Mouse (Mus musculus) forebrain, embryonic 12.5 days (tissue): ENCODE results near the gene Yes1. TPM values are rescaled to one million over a fixed set of nuclear protein-coding genes. Genes with fewer than 3 reads are reported as not detected.
A peak's percentile ranks its signal among the peaks of the same experiment; 100 is the strongest.

Source experiments
- ATAC-seq: fragments of 200-750 bp; cut with Nextera tagmentation; 2 replicates; pipeline ENCODE4 v1.8.0; 2017; ENCODE audit warnings: moderate TSS enrichment; ENCODE audit not compliant: low FRiP score
- H3K27ac ChIP-seq: fragments of 300-500 bp; sonication (generic); 2 replicates; pipeline ENCODE4 v1.5.1; 2016; ENCODE audit warnings: mild to moderate bottlenecking
- H3K27me3 ChIP-seq: fragments of 300-500 bp; sonication (generic); 2 replicates; pipeline ENCODE4 v1.6.1; 2016; ENCODE audit warnings: mild to moderate bottlenecking
- H3K36me3 ChIP-seq: fragments of 300-500 bp; sonication (generic); replicated peaks from 2 replicates; pipeline ENCODE4 v1.6.1; 2016; ENCODE audit warnings: mild to moderate bottlenecking
- H3K4me1 ChIP-seq: fragments of 300-500 bp; sonication (generic); 2 replicates; pipeline ENCODE4 v1.6.1; 2016
- H3K4me2 ChIP-seq: fragments of 300-500 bp; sonication (generic); 2 replicates; pipeline ENCODE4 v1.6.1; 2016; ENCODE audit warnings: mild to moderate bottlenecking, moderate library complexity
- H3K4me3 ChIP-seq: fragments of 300-500 bp; sonication (generic); replicated peaks from 2 replicates; pipeline ENCODE4 v1.5.1; 2016; ENCODE audit warnings: mild to moderate bottlenecking
- H3K9ac ChIP-seq: fragments of 300-500 bp; sonication (generic); 2 replicates; pipeline ENCODE4 v1.6.1; 2016; ENCODE audit warnings: mild to moderate bottlenecking
- H3K9me3 ChIP-seq: fragments of 300-500 bp; sonication (generic); 2 replicates; pipeline ENCODE4 v1.6.1; 2016
- WGBS: fragments of 180-500 bp; shearing (Covaris S2); methylation state at CpG from one replicate; pipeline ENCODE4 v1.1.7; 2016; 5-methylcytosine and 5-hydroxymethylcytosine counted together
- polyA plus RNA-seq: library from polyadenylated mRNA; unstranded; fragments of >200 nt; fragmentation: Nextera tagmentation; extraction: Ambion mirVana; gene quantifications from 2 replicates; pipeline ENCODE4 v1.2.1, GENCODE M21; 2016

The Yes1 gene
- polyA plus RNA-seq, result 32.6 and 34.2 TPM in 2 replicates

- ATAC-seq, result peak; percentile 93
- Histone ChIP-seq H3K27ac (peak within 1 kb of the TSS; percentile 92), H3K36me3 (no peaks in the 10 kb centered on the region), H3K27me3 (no peaks in the 10 kb centered on the region), H3K4me3 (peak within 1 kb of the TSS; percentile 90), H3K4me2 (peak within 1 kb of the TSS; percentile 62), H3K9ac (peak within 1 kb of the TSS; percentile 87), H3K9me3 (no peaks in the 10 kb centered on the region), H3K4me1 (peaks cover 9% of the 10 kb centered on the region; the same call in 1 of the 2 replicates)
- WGBS, result under 1% methylated on average over 61 of the region's 69 CpGs
Measured at GRCm38 (mm10) chr5:32610801-32611340, at the start of gene Yes1. Gene Yes1 (plus strand): TSS chr5:32611171.

GRCm38 (mm10) chr5:32564697-32565096, 46.3 kb upstream of the Yes1 start:
- H3K36me3 ChIP-seq, result no peaks in the 10 kb centered on the region
- no peak overlapping the region for H3K27ac ChIP-seq
- no peak overlapping the region for H3K9ac ChIP-seq
- no peak overlapping the region for H3K4me3 ChIP-seq
- no peak for ATAC-seq
- 76% methylated on average over 1 of the region's 1 CpGs for WGBS
- H3K4me1 ChIP-seq, result no peaks in the 10 kb centered on the region
- no peak overlapping the region for H3K4me2 ChIP-seq
- no peaks in the 10 kb centered on the region for H3K9me3 ChIP-seq
- no peaks in the 10 kb centered on the region for H3K27me3 ChIP-seq

GRCm38 (mm10) chr5:32571802-32572201, 39.2 kb upstream of the Yes1 start:
- Histone ChIP-seq H3K9me3 (no peaks in the 10 kb centered on the region), H3K4me2 (no peak overlapping the region)
- WGBS, result 87% methylated on average over 5 of the region's 5 CpGs

GRCm38 (mm10) chr5:32588136-32588535, 22.8 kb upstream of the Yes1 start:
- ATAC-seq, result no peak
- Histone ChIP-seq H3K4me2 (no peak overlapping the region), H3K4me1 (no peaks in the 10 kb centered on the region), H3K4me3 (no peak overlapping the region), H3K27me3 (no peaks in the 10 kb centered on the region), H3K36me3 (no peaks in the 10 kb centered on the region), H3K27ac (no peak overlapping the region), H3K9me3 (no peaks in the 10 kb centered on the region), H3K9ac (no peak overlapping the region)
- 15% methylated on average over 5 of the region's 5 CpGs for WGBS

More at GRCm38 (mm10) chr5:32571802-32572201, 39.2 kb upstream of the Yes1 start:
- no peak for ATAC-seq
- Histone ChIP-seq H3K4me1 (no peaks in the 10 kb centered on the region), H3K27me3 (no peaks in the 10 kb centered on the region), H3K27ac (no peak overlapping the region), H3K36me3 (no peaks in the 10 kb centered on the region), H3K9ac (no peak overlapping the region), H3K4me3 (no peak overlapping the region)

GRCm38 (mm10) chr5:32593793-32594192, 17.2 kb upstream of the Yes1 start:
- Histone ChIP-seq H3K27me3 (no peaks in the 10 kb centered on the region), H3K9ac (no peak overlapping the region), H3K4me2 (no peak overlapping the region), H3K4me1 (no peaks in the 10 kb centered on the region), H3K4me3 (no peak overlapping the region), H3K9me3 (no peaks in the 10 kb centered on the region), H3K36me3 (no peaks in the 10 kb centered on the region), H3K27ac (no peak overlapping the region)
- 19% methylated on average over 4 of the region's 4 CpGs for WGBS
- ATAC-seq, result no peak

GRCm38 (mm10) chr5:32594358-32594757, 16.6 kb upstream of the Yes1 start:
- Histone ChIP-seq H3K27me3 (no peaks in the 10 kb centered on the region), H3K4me3 (no peak overlapping the region), H3K4me2 (no peak overlapping the region), H3K9ac (no peak overlapping the region), H3K4me1 (no peaks in the 10 kb centered on the region), H3K9me3 (no peaks in the 10 kb centered on the region), H3K36me3 (no peaks in the 10 kb centered on the region), H3K27ac (no peak overlapping the region)
- no peak for ATAC-seq
- 77% methylated on average over 5 of the region's 5 CpGs for WGBS

GRCm38 (mm10) chr5:32605911-32606310, 5.1 kb upstream of the Yes1 start:
- H3K9me3 ChIP-seq, result no peaks in the 10 kb centered on the region
- H3K9ac ChIP-seq, result no peak overlapping the region
- no peak overlapping the region for H3K4me2 ChIP-seq
- H3K4me1 ChIP-seq, result no peaks in the 10 kb centered on the region
- H3K27ac ChIP-seq, result no peak overlapping the region
- no peaks in the 10 kb centered on the region for H3K27me3 ChIP-seq
- ATAC-seq, result no peak
- no peaks in the 10 kb centered on the region for H3K36me3 ChIP-seq
- WGBS, result 83% methylated on average over 1 of the region's 1 CpGs
- no peak overlapping the region for H3K4me3 ChIP-seq

GRCm38 (mm10) chr5:32607776-32608355, 3.1 kb upstream of the Yes1 start:
- H3K9me3 ChIP-seq, result no peaks in the 10 kb centered on the region
- no peak overlapping the region for H3K4me2 ChIP-seq
- no peak for ATAC-seq
- no peaks in the 10 kb centered on the region for H3K36me3 ChIP-seq
- peaks cover 3% of the 10 kb centered on the region; the same call in 1 of the 2 replicates for H3K4me1 ChIP-seq
- no peak overlapping the region for H3K9ac ChIP-seq
- WGBS, result 52% methylated on average over 2 of the region's 2 CpGs
- no peaks in the 10 kb centered on the region for H3K27me3 ChIP-seq
- H3K4me3 ChIP-seq, result no peak overlapping the region
- H3K27ac ChIP-seq, result no peak overlapping the region

- H3K9me3 ChIP-seq, result no peaks in the 10 kb centered on the region
- no peak overlapping the region for H3K4me2 ChIP-seq
- ATAC-seq, result no peak
- no peak overlapping the region for H3K27ac ChIP-seq
- H3K36me3 ChIP-seq, result no peaks in the 10 kb centered on the region
- H3K4me1 ChIP-seq, result peaks cover 3% of the 10 kb centered on the region; the same call in 1 of the 2 replicates
- no peak overlapping the region for H3K9ac ChIP-seq
- WGBS, result 91% methylated on average over 4 of the region's 4 CpGs
- H3K4me3 ChIP-seq, result no peak overlapping the region
- no peaks in the 10 kb centered on the region for H3K27me3 ChIP-seq
Measured at GRCm38 (mm10) chr5:32608516-32608915, 2.5 kb upstream of the Yes1 start.

GRCm38 (mm10) chr5:32610064-32610800, 739 bp upstream of the Yes1 start:
- Histone ChIP-seq H3K4me2 (peak overlapping the region; percentile 62), H3K27me3 (no peaks in the 10 kb centered on the region), H3K36me3 (no peaks in the 10 kb centered on the region), H3K4me1 (peaks cover 9% of the 10 kb centered on the region; the same call in 1 of the 2 replicates), H3K9me3 (no peaks in the 10 kb centered on the region), H3K9ac (peak overlapping the region; percentile 87), H3K4me3 (peak overlapping the region; percentile 90), H3K27ac (peak overlapping the region; percentile 92)
- ATAC-seq, result no peak; the same call in 1 of the 2 replicates
- WGBS, result 19% methylated on average over 21 of the region's 21 CpGs

GRCm38 (mm10) chr5:32611341-32611961, 480 bp downstream of the Yes1 start:
- WGBS, result under 1% methylated on average over 47 of the region's 54 CpGs
- peak overlapping the region; percentile 90 for H3K4me3 ChIP-seq
- H3K27ac ChIP-seq, result peak overlapping the region; percentile 92
- H3K36me3 ChIP-seq, result no peaks in the 10 kb centered on the region
- peaks cover 9% of the 10 kb centered on the region; the same call in 1 of the 2 replicates for H3K4me1 ChIP-seq
- no peaks in the 10 kb centered on the region for H3K27me3 ChIP-seq
- peak; percentile 74 for ATAC-seq
- H3K9me3 ChIP-seq, result no peaks in the 10 kb centered on the region
- peak overlapping the region; percentile 62 for H3K4me2 ChIP-seq
- peak overlapping the region; percentile 87 for H3K9ac ChIP-seq

- Histone ChIP-seq H3K27me3 (no peaks in the 10 kb centered on the region), H3K4me1 (peaks cover 9% of the 10 kb centered on the region; the same call in 1 of the 2 replicates), H3K9me3 (no peaks in the 10 kb centered on the region), H3K27ac (peak overlapping the region; percentile 50; the same call in 1 of the 2 replicates), H3K36me3 (no peaks in the 10 kb centered on the region), H3K4me2 (no peak overlapping the region; the same call in 1 of the 2 replicates), H3K9ac (no peak overlapping the region), H3K4me3 (no peak overlapping the region)
- 82% methylated on average over 2 of the region's 2 CpGs for WGBS
- no peak for ATAC-seq
Measured at GRCm38 (mm10) chr5:32614291-32614690, 3.3 kb downstream of the Yes1 start.
